Mouse (Mus musculus): ENCODE results near the gene Mtmr1. TPM values are rescaled to one million over a fixed set of nuclear protein-coding genes. Genes with fewer than 3 reads are reported as not detected.

Gene Mtmr1
- polyA plus RNA-seq, 1 experiment from 2014 or later, result 9.3 TPM

GRCm38 (mm10) chrX:71434448-71434847 lies 69.9 kb downstream of the Mtmr1 start:
- 94% methylated on average over 1 of the region's 1 CpGs for WGBS
- Histone ChIP-seq H3K9me3 (ENCODE audit: control insufficient read depth) (no peaks in the 10 kb centered on the region), H3K27ac (ENCODE audit: low read depth, low read length) (no peak overlapping the region), H3K9ac (ENCODE audit: low read depth, low read length) (no peak overlapping the region), H3K4me3 (ENCODE audit: low read depth, low read length) (no peak overlapping the region), H3K27me3 (replicated peaks; ENCODE audit: control insufficient read depth, insufficient read depth, low read length) (no peaks in the 10 kb centered on the region), H3K4me2 (replicated peaks; ENCODE audit: low read depth) (no peak overlapping the region), H3K4me1 (replicated peaks; ENCODE audit: control insufficient read depth, insufficient read depth, low read length) (no peaks in the 10 kb centered on the region), H3K36me3 (ENCODE audit: control insufficient read depth, insufficient read depth) (no peaks in the 10 kb centered on the region)
- TF ChIP-seq CTCF (IDR thresholded peaks at IDR 0.05; ENCODE audit: low read depth), result no peak
- no peak for ATAC-seq

GRCm38 (mm10) chrX:71434860-71435259 lies 70.3 kb downstream of the Mtmr1 start:
- Histone ChIP-seq H3K27ac (ENCODE audit: low read depth, low read length) (no peak overlapping the region), H3K4me3 (ENCODE audit: low read depth, low read length) (no peak overlapping the region), H3K9me3 (ENCODE audit: control insufficient read depth) (no peaks in the 10 kb centered on the region), H3K4me1 (replicated peaks; ENCODE audit: control insufficient read depth, insufficient read depth, low read length) (no peaks in the 10 kb centered on the region), H3K4me2 (replicated peaks; ENCODE audit: low read depth) (no peak overlapping the region), H3K36me3 (ENCODE audit: control insufficient read depth, insufficient read depth) (no peaks in the 10 kb centered on the region), H3K9ac (ENCODE audit: low read depth, low read length) (no peak overlapping the region), H3K27me3 (replicated peaks; ENCODE audit: control insufficient read depth, insufficient read depth, low read length) (no peaks in the 10 kb centered on the region)
- 82% methylated on average over 8 of the region's 8 CpGs for WGBS
- no peak for ATAC-seq
- TF ChIP-seq CTCF (IDR thresholded peaks at IDR 0.05; ENCODE audit: low read depth), result no peak

- TF ChIP-seq CTCF (IDR thresholded peaks at IDR 0.05; ENCODE audit: low read depth), result no peak
- no peak overlapping the region for H3K4me3 ChIP-seq (ENCODE audit: low read depth, low read length)
- WGBS, result 84% methylated on average over 2 of the region's 2 CpGs
Measured at GRCm38 (mm10) chrX:71435542-71435941, 71.0 kb downstream of the Mtmr1 start.

GRCm38 (mm10) chrX:71439473-71439872 lies 74.9 kb downstream of the Mtmr1 start:
- no peak for ATAC-seq
- Histone ChIP-seq H3K4me3 (ENCODE audit: low read depth, low read length) (no peak overlapping the region), H3K4me1 (replicated peaks; ENCODE audit: control insufficient read depth, insufficient read depth, low read length) (no peaks in the 10 kb centered on the region), H3K9ac (ENCODE audit: low read depth, low read length) (no peak overlapping the region), H3K27ac (ENCODE audit: low read depth, low read length) (no peak overlapping the region), H3K36me3 (ENCODE audit: control insufficient read depth, insufficient read depth) (no peaks in the 10 kb centered on the region), H3K27me3 (replicated peaks; ENCODE audit: control insufficient read depth, insufficient read depth, low read length) (no peaks in the 10 kb centered on the region), H3K9me3 (ENCODE audit: control insufficient read depth) (no peaks in the 10 kb centered on the region), H3K4me2 (replicated peaks; ENCODE audit: low read depth) (no peak overlapping the region)
- 81% methylated on average over 6 of the region's 6 CpGs for WGBS
- no peak for TF ChIP-seq CTCF (IDR thresholded peaks at IDR 0.05; ENCODE audit: low read depth)

More at GRCm38 (mm10) chrX:71435542-71435941, 71.0 kb downstream of the Mtmr1 start:
- Histone ChIP-seq H3K9ac (ENCODE audit: low read depth, low read length) (no peak overlapping the region), H3K4me1 (replicated peaks; ENCODE audit: control insufficient read depth, insufficient read depth, low read length) (no peaks in the 10 kb centered on the region), H3K27me3 (replicated peaks; ENCODE audit: control insufficient read depth, insufficient read depth, low read length) (no peaks in the 10 kb centered on the region), H3K27ac (ENCODE audit: low read depth, low read length) (no peak overlapping the region), H3K4me2 (replicated peaks; ENCODE audit: low read depth) (no peak overlapping the region), H3K36me3 (ENCODE audit: control insufficient read depth, insufficient read depth) (no peaks in the 10 kb centered on the region), H3K9me3 (ENCODE audit: control insufficient read depth) (no peaks in the 10 kb centered on the region)
- no peak for ATAC-seq

GRCm38 (mm10) chrX:71442916-71443315 lies 78.4 kb downstream of the Mtmr1 start:
- Histone ChIP-seq H3K4me1 (replicated peaks; ENCODE audit: control insufficient read depth, insufficient read depth, low read length) (no peaks in the 10 kb centered on the region), H3K27ac (ENCODE audit: low read depth, low read length) (no peak overlapping the region), H3K4me3 (ENCODE audit: low read depth, low read length) (no peak overlapping the region), H3K27me3 (replicated peaks; ENCODE audit: control insufficient read depth, insufficient read depth, low read length) (no peaks in the 10 kb centered on the region), H3K4me2 (replicated peaks; ENCODE audit: low read depth) (no peak overlapping the region), H3K36me3 (ENCODE audit: control insufficient read depth, insufficient read depth) (no peaks in the 10 kb centered on the region), H3K9ac (ENCODE audit: low read depth, low read length) (no peak overlapping the region), H3K9me3 (ENCODE audit: control insufficient read depth) (no peaks in the 10 kb centered on the region)
- no peak for ATAC-seq
- WGBS, result 76% methylated on average over 5 of the region's 5 CpGs
- TF ChIP-seq CTCF (IDR thresholded peaks at IDR 0.05; ENCODE audit: low read depth), result no peak

GRCm38 (mm10) chrX:71456078-71456737 lies 91.6 kb downstream of the Mtmr1 start:
- Histone ChIP-seq H3K4me3 (ENCODE audit: low read depth, low read length) (no peak overlapping the region), H3K9me3 (ENCODE audit: control insufficient read depth) (no peaks in the 10 kb centered on the region), H3K27ac (ENCODE audit: low read depth, low read length) (no peak overlapping the region), H3K9ac (ENCODE audit: low read depth, low read length) (no peak overlapping the region), H3K4me1 (replicated peaks; ENCODE audit: control insufficient read depth, insufficient read depth, low read length) (no peaks in the 10 kb centered on the region), H3K36me3 (ENCODE audit: control insufficient read depth, insufficient read depth) (no peaks in the 10 kb centered on the region), H3K27me3 (replicated peaks; ENCODE audit: control insufficient read depth, insufficient read depth, low read length) (no peaks in the 10 kb centered on the region), H3K4me2 (replicated peaks; ENCODE audit: low read depth) (no peak overlapping the region)
- no peak for TF ChIP-seq CTCF (IDR thresholded peaks at IDR 0.05; ENCODE audit: low read depth)
- no peak for ATAC-seq
- WGBS, result 84% methylated on average over 6 of the region's 6 CpGs
